29 mouse cellular contexts compared by ENCODE assay signal in the genomic region with DNA sequence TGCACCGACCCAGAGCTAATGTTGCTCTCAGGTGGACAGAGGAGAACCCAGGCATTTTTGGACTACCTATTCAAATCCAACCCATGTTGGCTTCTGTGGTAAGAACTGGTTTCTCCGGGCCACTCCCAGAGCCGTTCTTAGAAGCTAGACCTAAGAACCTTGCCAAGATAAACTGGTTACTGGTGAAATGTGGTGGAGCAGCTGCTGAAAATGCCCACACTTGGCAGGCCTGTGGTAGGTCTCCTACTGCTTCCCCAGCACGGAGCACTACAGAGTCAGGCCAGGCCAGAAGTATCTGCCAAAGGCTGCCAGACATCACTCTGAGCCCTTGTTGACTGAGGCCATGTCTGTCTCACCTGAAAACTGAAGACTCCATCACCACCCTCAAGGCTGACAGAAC. TPM values are rescaled to one million over a fixed set of nuclear protein-coding genes. Genes with fewer than 3 reads are reported as not detected.
DNase-seq lines count a peak whose midpoint lies in the region; ATAC-seq and TF ChIP-seq lines count a peak whose summit lies in the region.
"Had no signal": no experiment of that assay in that cellular context is flagged by ENCODE, and none has a peak within 500 bp of the region (broad histone marks: within the 10 kb centered on the region; RNA-seq: fewer than 3 reads in every experiment).

No protein-coding gene starts in this region.

- H3K27me3 ChIP-seq in myocyte (ENCODE audit: control insufficient read depth, insufficient read depth, insufficient read length), result peaks cover 42% of the 10 kb centered on the region
- H3K27me3 ChIP-seq in midbrain, embryonic 10.5 days (ENCODE audit: low read depth, poor library complexity, severe bottlenecking), result no peaks in the 10 kb centered on the region; the same call in 1 of the 2 replicates
- H3K27me3 ChIP-seq: embryonic facial prominence, embryonic 13.5 days; hindbrain, embryonic 12.5 days; lung, embryonic 15.5 days; neural tube, embryonic 12.5 days had no signal

- no peaks in the 10 kb centered on the region for H3K9me3 ChIP-seq in midbrain, embryonic 10.5 days (replicated peaks)
- H3K9me3 ChIP-seq: embryonic facial prominence, embryonic 13.5 days; hindbrain, embryonic 12.5 days; lung, embryonic 15.5 days; neural tube, embryonic 12.5 days had no signal

- no peaks in the 10 kb centered on the region for H3K79me2 ChIP-seq in myocyte (ENCODE audit: control insufficient read depth, insufficient read depth)

- no peak for TF ChIP-seq POLR2A in myocyte (IDR thresholded peaks at IDR 0.05; ENCODE audit: insufficient read length, low read depth)

- H3K36me3 ChIP-seq in myocyte (ENCODE audit: control insufficient read depth, insufficient read depth), result no peaks in the 10 kb centered on the region
- no peaks in the 10 kb centered on the region for H3K36me3 ChIP-seq in midbrain, embryonic 10.5 days
- H3K36me3 ChIP-seq: embryonic facial prominence, embryonic 13.5 days; hindbrain, embryonic 12.5 days; lung, embryonic 15.5 days; neural tube, embryonic 12.5 days had no signal

- peak; percentile 31 for DNase-seq in cerebellum, adult 9-10 months
- DNase-seq in layer of hippocampus, adult 2 months (ENCODE audit: low spot score in 2 of 2), result no peak
- DNase-seq in layer of hippocampus, adult 9-10 months (ENCODE audit: low spot score), result no peak
- peak; percentile 30 for DNase-seq in lung, postnatal 36 days
- DNase-seq in lung, postnatal 4 days, result no peak
- no peak for DNase-seq in midbrain, embryonic 10.5 days (ENCODE audit: low spot score)
- DNase-seq: gastrocnemius, postnatal 25 days; heart, postnatal 10 days; kidney, adult 18-20 months; layer of hippocampus, postnatal 36 days; right cerebral cortex, adult 18-20 months had no signal

- TF ChIP-seq CTCF in layer of hippocampus, adult 2 months (conservative IDR thresholded peaks at IDR 0.05), result no peak

- no peak overlapping the region for H3K4me3 ChIP-seq in layer of hippocampus, adult 2 months
- no peak overlapping the region for H3K4me3 ChIP-seq in myocyte
- no peak overlapping the region for H3K4me3 ChIP-seq in midbrain, embryonic 10.5 days
- H3K4me3 ChIP-seq: embryonic facial prominence, embryonic 13.5 days; hindbrain, embryonic 12.5 days; lung, embryonic 15.5 days; neural tube, embryonic 12.5 days had no signal

- 86% methylated on average over 4 of the region's 4 CpGs for WGBS in midbrain, embryonic 10.5 days

- H3K27ac ChIP-seq in layer of hippocampus, adult 2 months, result 0 out of 2 replicates have a peak overlapping the region, but pooled peaks have one; percentile 7
- no peak overlapping the region for H3K27ac ChIP-seq in midbrain, embryonic 10.5 days (replicated peaks)
- H3K27ac ChIP-seq: embryonic facial prominence, embryonic 13.5 days; hindbrain, embryonic 12.5 days; kidney, postnatal 0 days; lung, embryonic 15.5 days; neural tube, embryonic 12.5 days; stomach, postnatal 0 days had no signal

- H3ac ChIP-seq in myocyte (ENCODE audit: control insufficient read depth, insufficient read length), result no peak overlapping the region

- no peak for ATAC-seq in cerebellum, adult (ENCODE audit: insufficient number of reproducible peaks, low FRiP score, low TSS enrichment)
- ATAC-seq: forebrain, embryonic 14.5 days had no signal

- H3K4me1 ChIP-seq in midbrain, embryonic 10.5 days, result peaks cover 11% of the 10 kb centered on the region
- H3K4me1 ChIP-seq: embryonic facial prominence, embryonic 13.5 days; hindbrain, embryonic 12.5 days; lung, embryonic 15.5 days; neural tube, embryonic 12.5 days had no signal

- no peak overlapping the region for H3K4me2 ChIP-seq in myocyte (ENCODE audit: low read depth)
- H3K4me2 ChIP-seq: embryonic facial prominence, embryonic 13.5 days; heart, embryonic 11.5 days; hindbrain, embryonic 12.5 days; liver, embryonic 11.5 days; lung, embryonic 15.5 days; midbrain, embryonic 11.5 days; neural tube, embryonic 12.5 days had no signal

TF ChIP-seq in myocyte, 11 proteins besides CTCF, POLR2A, EP300 and RAD21:
- no peak for TF ChIP-seq POLR2AphosphoS2 (IDR thresholded peaks at IDR 0.05; ENCODE audit: insufficient read length, low read depth)
- peak in 2 of 3 experiments; percentile 46 to 67 for TF ChIP-seq MYOG (IDR thresholded peaks at IDR 0.05; ENCODE audit: control insufficient read depth in 1 of 3, insufficient read depth in 1 of 3, insufficient read length in 2 of 3, low read depth in 2 of 3)
- TF ChIP-seq MYOD1 (IDR thresholded peaks at IDR 0.05; ENCODE audit: control insufficient read depth in 1 of 3, insufficient read length in 2 of 3, low read depth in 2 of 3), result peak in 2 of 3 experiments; percentile 25 to 64

RNA-seq across cellular contexts. Expression of a gene that starts 22.4 kb away (rescaled TPM):
- 1 to 10 TPM; 6.6 to 7.5 TPM for total RNA-seq in layer of hippocampus, adult 2 months (2021)
- 0.34 TPM for polyA plus RNA-seq in myocyte (2012; fragmentation: generic; extraction: Trizol)
- polyA plus RNA-seq in midbrain, embryonic 10.5 days (2016; fragmentation: Nextera tagmentation; extraction: Ambion mirVana), result 40.7 and 47.3 TPM in 2 replicates

RNA-seq across cellular contexts. Expression of a gene that starts 30.1 kb away (rescaled TPM):
- not detected for total RNA-seq in layer of hippocampus, adult 2 months (2021)
- 0.04 TPM for polyA plus RNA-seq in myocyte (2012; fragmentation: generic; extraction: Trizol)
- polyA plus RNA-seq in midbrain, embryonic 10.5 days (2016; fragmentation: Nextera tagmentation; extraction: Ambion mirVana), result not detected in 2 replicates
- total RNA-seq: adrenal gland, postnatal 4 days; CH12.LX; gastrocnemius, postnatal 25 days; heart, postnatal 10 days; layer of hippocampus, postnatal 36 days; left cerebral cortex, postnatal 14 days; MEL; monocyte, adult 5-6 weeks had no signal
- polyA plus RNA-seq: embryonic facial prominence, embryonic 13.5 days; forebrain, embryonic 14.5 days; heart, embryonic 11.5 days; kidney, postnatal 0 days; liver, embryonic 11.5 days; lung, embryonic 15.5 days; midbrain, embryonic 11.5 days; stomach, postnatal 0 days; thymus, postnatal 0 days had no signal

RNA-seq across cellular contexts. Expression of a gene that starts 30.1 kb away (rescaled TPM):
- not detected for total RNA-seq in layer of hippocampus, adult 2 months (2021)
- not detected for polyA plus RNA-seq in myocyte (2012; fragmentation: generic; extraction: Trizol)
- polyA plus RNA-seq in midbrain, embryonic 10.5 days (2016; fragmentation: Nextera tagmentation; extraction: Ambion mirVana), result 0.40 TPM in 1 of 2 replicates, not detected in the other
- total RNA-seq: adrenal gland, postnatal 4 days; CH12.LX; gastrocnemius, postnatal 25 days; heart, postnatal 10 days; layer of hippocampus, postnatal 36 days; left cerebral cortex, postnatal 14 days; MEL; monocyte, adult 5-6 weeks had no signal
- polyA plus RNA-seq: embryonic facial prominence, embryonic 13.5 days; forebrain, embryonic 14.5 days; heart, embryonic 11.5 days; hindbrain, embryonic 12.5 days; kidney, postnatal 0 days; liver, embryonic 11.5 days; lung, embryonic 15.5 days; midbrain, embryonic 11.5 days; stomach, postnatal 0 days; thymus, postnatal 0 days had no signal

RNA-seq across cellular contexts. Expression of a gene that starts 31.3 kb away (rescaled TPM):
- total RNA-seq in layer of hippocampus, adult 2 months (2021), result not detected
- not detected for polyA plus RNA-seq in myocyte (2012; fragmentation: generic; extraction: Trizol)
- polyA plus RNA-seq in midbrain, embryonic 10.5 days (2016; fragmentation: Nextera tagmentation; extraction: Ambion mirVana), result 0.12 TPM in 1 of 2 replicates, not detected in the other
- total RNA-seq: adrenal gland, postnatal 4 days; CH12.LX; gastrocnemius, postnatal 25 days; heart, postnatal 10 days; layer of hippocampus, postnatal 36 days; left cerebral cortex, postnatal 14 days; MEL; monocyte, adult 5-6 weeks had no signal
- polyA plus RNA-seq: forebrain, embryonic 14.5 days; heart, embryonic 11.5 days; hindbrain, embryonic 12.5 days; kidney, postnatal 0 days; liver, embryonic 11.5 days; lung, embryonic 15.5 days; midbrain, embryonic 11.5 days; neural tube, embryonic 12.5 days; stomach, postnatal 0 days; thymus, postnatal 0 days had no signal

RNA-seq across cellular contexts. Expression of a gene that starts 49.2 kb away (rescaled TPM):
- total RNA-seq in layer of hippocampus, adult 2 months (2021), result 100 to 1,000 TPM in 1 of 2 experiments, 10 to 100 TPM in 1; 91.3 to 104 TPM
- polyA plus RNA-seq in myocyte (2012; fragmentation: generic; extraction: Trizol), result 43.6 TPM
- 117 and 126 TPM in 2 replicates for polyA plus RNA-seq in midbrain, embryonic 10.5 days (2016; fragmentation: Nextera tagmentation; extraction: Ambion mirVana)

Comparison
In these comparisons a context has a peak if more than half of its experiments do, and no peak if none do; other contexts are left out.
1. DNase-seq: peak in cerebellum, adult 9-10 months (single experiment) and lung, postnatal 36 days (single experiment); none in layer of hippocampus, adult 2 months (0 of 2), layer of hippocampus, adult 9-10 months (single experiment), lung, postnatal 4 days (0 of 2) and midbrain, embryonic 10.5 days (single experiment).
2. RNA of a gene that starts 22.4 kb away (polyA plus RNA-seq): 40.7 to 47.3 TPM in midbrain, embryonic 10.5 days; 0.34 TPM in myocyte (single experiment); every median in the first group is over 10 times any median in the second.